Mouse (Mus musculus) ES-E14 (cell line): ENCODE results near the gene Ccm2.

Source experiments
- CHD2 ChIP-seq: IDR thresholded peaks from 2 replicates; pipeline ENCODE4 v1.6.1; 2014; ENCODE audit warnings: mild to moderate bottlenecking, low read depth, low read length, inconsistent platforms
- HCFC1 ChIP-seq: IDR thresholded peaks from 2 replicates; pipeline ENCODE4 v1.6.1; 2012; ENCODE audit warnings: low read length, inconsistent platforms, borderline replicate concordance; ENCODE audit not compliant: insufficient read depth
- MAFK ChIP-seq: IDR thresholded peaks from 2 replicates; pipeline ENCODE4 v1.6.1; 2014; ENCODE audit warnings: mild to moderate bottlenecking, low read depth, low read length, inconsistent platforms; ENCODE audit not compliant: insufficient read depth
- ZC3H11A ChIP-seq: IDR thresholded peaks from 2 replicates; pipeline ENCODE4 v1.6.1; 2012; ENCODE audit warnings: low read depth, mild to moderate bottlenecking, inconsistent platforms, low read length, borderline replicate concordance
- ZNF384 ChIP-seq: IDR thresholded peaks from 2 replicates; pipeline ENCODE4 v1.6.1; 2012; ENCODE audit warnings: low read depth, low read length, inconsistent platforms

GRCm38 (mm10) chr11:6561474-6561873 is 14.8 kb downstream of the Ccm2 start:
- TF ChIP-seq CHD2 (no peak), ZC3H11A (no peak), HCFC1 (no peak), MAFK (no peak), ZNF384 (no peak)
